Mouse (Mus musculus) heart, postnatal 14 days (tissue): ENCODE results near the gene Olfr992. TPM values are rescaled to one million over a fixed set of nuclear protein-coding genes. Genes with fewer than 3 reads are reported as not detected.
"Not testable (repeated sequence)": the region's sequence is repeated elsewhere in the genome, so short reads cannot be mapped to it uniquely, and the experiment has no call there.

Experiments used
- DNase-seq, 2 experiments: peaks; one replicate each; pipeline ENCODE4 v3.0.0; 2021 to 2022
- intact Hi-C: fragments of 180-260 bp; cut with DNase I; formaldehyde crosslinking; loops from one replicate; pipeline ENCODE4 v1.15.1; 2025
- long read RNA-seq, 2 experiments: library from polyadenylated mRNA; stranded (forward); transcript quantifications; one replicate each; pipeline ENCODE4 v2.0.0; 2021
- total RNA-seq, 2 experiments: library from RNA; stranded (reverse); gene quantifications; 2 replicates each; pipeline ENCODE4 v1.2.3; 2021

Olfr992 gene
- total RNA-seq = not detected
- long read RNA-seq, experiment 1 = 0 reads
- long read RNA-seq, experiment 2 = 0 reads

GRCm38 (mm10) chr2:85409369-85409768, at the start of gene Olfr992:
Olfr992 (minus strand) TSS chr2:85409469.
- no peak for DNase-seq
- intact Hi-C loops = no loop called here

- intact Hi-C loops = no loop called here
- no peak for DNase-seq
These were observed 34.3 kb upstream of the Olfr992 start, which contains the start of gene Olfr995 for GRCm38 (mm10) chr2:85443539-85443938. Olfr995 (minus strand) TSS chr2:85443639.

- intact Hi-C loops = no loop called here
- no peak for DNase-seq
These were observed 33.3 kb upstream of the Olfr992 start for GRCm38 (mm10) chr2:85442546-85442945.

GRCm38 (mm10) chr2:85436351-85436750, 27.1 kb upstream of the Olfr992 start, which contains the start of gene Olfr994:
Olfr994 (minus strand) TSS chr2:85436451.
- intact Hi-C loops = no loop called here

GRCm38 (mm10) chr2:85425893-85426292, 16.6 kb upstream of the Olfr992 start:
- intact Hi-C loops = no loop called here
- no peak for DNase-seq

More at GRCm38 (mm10) chr2:85436351-85436750, 27.1 kb upstream of the Olfr992 start, which contains the start of gene Olfr994:
- DNase-seq = no peak

- DNase-seq = no peak
- intact Hi-C loops = no loop called here
These were observed 5.5 kb upstream of the Olfr992 start, which contains the start of gene Olfr993 for GRCm38 (mm10) chr2:85414777-85415176. Olfr993 (minus strand) TSS chr2:85414877.

GRCm38 (mm10) chr2:85363127-85363526, 46.1 kb downstream of the Olfr992 start, which contains the start of gene Olfr988:
Olfr988 (minus strand) TSS chr2:85363227.
- DNase-seq, intact Hi-C loops: not testable (repeated sequence)

Other genes starting within 250 kb of the Olfr992 start
- 1 to 10 TPM; 3.1 to 4.3 TPM for gene Lrrc55, start 212.3 kb downstream of the Olfr992 start, total RNA-seq
- not detected for gene Olfr987, start 70.2 kb downstream of the Olfr992 start, total RNA-seq
- not detected for gene Olfr988, start 46.2 kb downstream of the Olfr992 start, total RNA-seq
- not detected for gene Olfr993, start 5.4 kb upstream of the Olfr992 start, total RNA-seq
- gene Olfr994, start 27.0 kb upstream of the Olfr992 start, total RNA-seq = not detected
- gene Olfr995, start 34.2 kb upstream of the Olfr992 start, total RNA-seq = not detected
- not detected for gene 4833423E24Rik, start 109.6 kb upstream of the Olfr992 start, total RNA-seq
- gene Olfr996, start 169.7 kb upstream of the Olfr992 start, total RNA-seq = not detected
- not detected for gene Olfr998, start 179.5 kb upstream of the Olfr992 start, total RNA-seq
- gene Olfr1000, start 202.4 kb upstream of the Olfr992 start, total RNA-seq = not detected
- not detected for gene Olfr1002, start 241.2 kb upstream of the Olfr992 start, total RNA-seq